Mouse (Mus musculus) megakaryocyte, adult 5-6 weeks (primary cell): ENCODE measurements around the gene Cyp4f17. TPM values are rescaled to one million over a fixed set of nuclear protein-coding genes. Genes with fewer than 3 reads are reported as not detected.

Experiments used
- total RNA-seq, 2 experiments: library from RNA; stranded (forward) in 1 of 2; stranded (reverse) in 1 of 2; fragments of 153-499, 151-499 nt in 1 of 2; fragments of 221-1000, 200-1000 nt in 1 of 2; gene quantifications; 2 replicates each; pipeline versions ENCODE4 v1.2.3 to v1.2.4; 2015 to 2017

Cyp4f17 gene
- total RNA-seq, 2 experiments from 2014 or later = 0.38 to 0.66 TPM

Other genes starting within 250 kb of the Cyp4f17 start
- gene Brd4, start 221.3 kb upstream of the Cyp4f17 start, total RNA-seq (2015) = 128 and 143 TPM in 2 replicates
- 20.7 and 30.3 TPM in 2 replicates for gene Brd4, start 221.3 kb upstream of the Cyp4f17 start, total RNA-seq (2017)
- 43.5 and 49.8 TPM in 2 replicates for gene Akap8, start 184.8 kb upstream of the Cyp4f17 start, total RNA-seq (2015)
- gene Akap8, start 184.8 kb upstream of the Cyp4f17 start, total RNA-seq (2017) = 91.5 and 103 TPM in 2 replicates
- 48.3 and 51.1 TPM in 2 replicates for gene Akap8l, start 155.4 kb upstream of the Cyp4f17 start, total RNA-seq (2015)
- gene Akap8l, start 155.4 kb upstream of the Cyp4f17 start, total RNA-seq (2017) = 66.4 and 69.6 TPM in 2 replicates
- gene Wiz, start 116.6 kb upstream of the Cyp4f17 start, total RNA-seq (2015) = 17.2 and 23.0 TPM in 2 replicates
- 4.9 and 5.9 TPM in 2 replicates for gene Wiz, start 116.6 kb upstream of the Cyp4f17 start, total RNA-seq (2017)
- 52.9 and 54.4 TPM in 2 replicates for gene Rasal3, start 102.5 kb upstream of the Cyp4f17 start, total RNA-seq (2015)
- 19.5 and 25.7 TPM in 2 replicates for gene Rasal3, start 102.5 kb upstream of the Cyp4f17 start, total RNA-seq (2017)
- gene Pglyrp2, start 81.9 kb upstream of the Cyp4f17 start, total RNA-seq (2015) = 1.7 and 2.0 TPM in 2 replicates
- 1.4 and 2.2 TPM in 2 replicates for gene Pglyrp2, start 81.9 kb upstream of the Cyp4f17 start, total RNA-seq (2017)
- gene Cyp4f39, start 53.3 kb upstream of the Cyp4f17 start, total RNA-seq (2015) = not detected in 2 replicates
- gene Cyp4f39, start 53.3 kb upstream of the Cyp4f17 start, total RNA-seq (2017) = not detected in 2 replicates
- gene Cyp4f16, start 30.5 kb downstream of the Cyp4f17 start, total RNA-seq (2015) = 25.2 and 28.3 TPM in 2 replicates
- gene Cyp4f16, start 30.5 kb downstream of the Cyp4f17 start, total RNA-seq (2017) = 19.0 and 39.0 TPM in 2 replicates
- not detected in 2 replicates for gene Cyp4f37, start 115.3 kb downstream of the Cyp4f17 start, total RNA-seq (2015)
- 1.1 TPM in 1 of 2 replicates, not detected in the other for gene Cyp4f37, start 115.3 kb downstream of the Cyp4f17 start, total RNA-seq (2017)
- gene Cyp4f40, start 152.8 kb downstream of the Cyp4f17 start, total RNA-seq (2015) = not detected in 2 replicates
- not detected in 2 replicates for gene Cyp4f40, start 152.8 kb downstream of the Cyp4f17 start, total RNA-seq (2017)
- not detected in 2 replicates for gene Cyp4f15, start 179.6 kb downstream of the Cyp4f17 start, total RNA-seq (2015)
- gene Cyp4f15, start 179.6 kb downstream of the Cyp4f17 start, total RNA-seq (2017) = not detected in 2 replicates